ENCODE assay signal across 8 mouse cellular contexts in genomic region chr9:90162243-90162925, GRCm38 (mm10). TPM values are rescaled to one million over a fixed set of nuclear protein-coding genes. Genes with fewer than 3 reads are reported as not detected.
DNase-seq lines count a peak whose midpoint lies in the region; ATAC-seq and TF ChIP-seq lines count a peak whose summit lies in the region.

No protein-coding gene starts in this region.

- H3K36me3 ChIP-seq in ES-Bruce4 (ENCODE audit: control insufficient read depth, insufficient read depth, low read length, poor library complexity, severe bottlenecking): no peaks in the 10 kb centered on the region
- no peaks in the 10 kb centered on the region for H3K36me3 ChIP-seq in hindbrain, postnatal 0 days (ENCODE audit: insufficient read depth, low read length)
- no peaks in the 10 kb centered on the region for H3K36me3 ChIP-seq in liver, embryonic 14.5 days (replicated peaks; ENCODE audit: control insufficient read depth, insufficient read depth, low read depth)
- H3K36me3 ChIP-seq in neural tube, embryonic 11.5 days (ENCODE audit: control insufficient read depth, insufficient read depth, low read length): no peaks in the 10 kb centered on the region

- WGBS in hindbrain, postnatal 0 days: 8% methylated on average over 27 of the region's 29 CpGs
- 10% methylated on average over 27 of the region's 29 CpGs for WGBS in liver, embryonic 14.5 days (ENCODE audit: insufficient replicate concordance)
- 13% methylated on average over 21 of the region's 29 CpGs for WGBS in neural tube, embryonic 11.5 days

- peak overlapping the region; percentile 24 for H3K4me3 ChIP-seq in ES-Bruce4 (ENCODE audit: low read depth, low read length)
- peak overlapping the region; percentile 76 for H3K4me3 ChIP-seq in hindbrain, postnatal 0 days (ENCODE audit: low read length)
- H3K4me3 ChIP-seq in liver, embryonic 14.5 days (ENCODE audit: insufficient read depth in 1 of 2, low read depth in 2 of 2, low read length in 2 of 2): peak overlapping the region in 1 of 2 experiments; percentile 54; a peak in 2 of 4 replicates
- peak overlapping the region; percentile 70 for H3K4me3 ChIP-seq in neural tube, embryonic 11.5 days (ENCODE audit: low read depth, low read length)

- TF ChIP-seq EP300 in ES-Bruce4 (IDR thresholded peaks at IDR 0.05; ENCODE audit: insufficient read depth, low read depth, low read length): no peak
- no peak for TF ChIP-seq EP300 in liver, embryonic 14.5 days (IDR thresholded peaks at IDR 0.05; ENCODE audit: low read depth)

- no peak for TF ChIP-seq CTCF in ES-Bruce4 (IDR thresholded peaks at IDR 0.05; ENCODE audit: low read depth, low read length)
- peak; percentile 47; the same call in 1 of the 2 replicates for TF ChIP-seq CTCF in brain, embryonic 14.5 days (IDR thresholded peaks at IDR 0.05; ENCODE audit: borderline replicate concordance, extremely low read depth, insufficient read depth, insufficient read length)
- TF ChIP-seq CTCF in hindbrain, postnatal 0 days (IDR thresholded peaks at IDR 0.05; ENCODE audit: low read depth): peak; percentile 43
- peak; percentile 48 for TF ChIP-seq CTCF in liver, embryonic 14.5 days (IDR thresholded peaks at IDR 0.05; ENCODE audit: low read depth)

- peak; percentile 68 for DNase-seq in brain, embryonic 14.5 days (ENCODE audit: low read depth)
- peak; percentile 77 for DNase-seq in gastrocnemius, postnatal 10 days
- peak; percentile 55 for DNase-seq in hindbrain, postnatal 0 days (ENCODE audit: low spot score)
- DNase-seq in liver, embryonic 14.5 days (ENCODE audit: low read depth in 3 of 3, low spot score in 3 of 3): peak in 2 of 3 experiments; percentile 10 to 12
- DNase-seq in neural tube, embryonic 11.5 days (ENCODE audit: low spot score): peak; percentile 70
- peak; percentile 48 for DNase-seq in thymus, postnatal 25 days
- DNase-seq in layer of hippocampus, postnatal 25 days (ENCODE audit: extremely low spot score in 1 of 2, low spot score in 1 of 2): no peak

- peak overlapping the region; percentile 28 for H3K9ac ChIP-seq in ES-Bruce4 (ENCODE audit: low read depth, poor library complexity, severe bottlenecking)
- H3K9ac ChIP-seq in hindbrain, postnatal 0 days (replicated peaks; ENCODE audit: low read length): peak overlapping the region; percentile 71
- no peak overlapping the region for H3K9ac ChIP-seq in liver, embryonic 14.5 days (replicated peaks)
- H3K9ac ChIP-seq in neural tube, embryonic 11.5 days (ENCODE audit: low read length): peak overlapping the region; percentile 76

- TF ChIP-seq POLR2A in ES-Bruce4 (IDR thresholded peaks at IDR 0.05; ENCODE audit: insufficient read depth, low read length): no peak
- TF ChIP-seq POLR2A in brain, embryonic 14.5 days (IDR thresholded peaks at IDR 0.05; ENCODE audit: borderline replicate concordance, extremely low read depth, insufficient read depth, insufficient read length, poor library complexity, severe bottlenecking): no peak

- no peak overlapping the region for H3K27ac ChIP-seq in ES-Bruce4 (ENCODE audit: insufficient read depth, low read length)
- H3K27ac ChIP-seq in hindbrain, postnatal 0 days: no peak overlapping the region
- no peak overlapping the region for H3K27ac ChIP-seq in liver, embryonic 14.5 days
- no peak overlapping the region for H3K27ac ChIP-seq in neural tube, embryonic 11.5 days (ENCODE audit: low read depth, low read length)

- H3K9me3 ChIP-seq in ES-Bruce4 (replicated peaks; ENCODE audit: control insufficient read depth, insufficient read depth, low read length, poor library complexity, severe bottlenecking): no peaks in the 10 kb centered on the region
- no peaks in the 10 kb centered on the region for H3K9me3 ChIP-seq in hindbrain, postnatal 0 days (ENCODE audit: low read length)
- no peaks in the 10 kb centered on the region for H3K9me3 ChIP-seq in liver, embryonic 14.5 days (ENCODE audit: control insufficient read depth, low read length)
- H3K9me3 ChIP-seq in neural tube, embryonic 11.5 days (ENCODE audit: control insufficient read depth, low read length): no peaks in the 10 kb centered on the region

- H3K4me1 ChIP-seq in ES-Bruce4 (ENCODE audit: control insufficient read depth, insufficient read depth, low read length): no peaks in the 10 kb centered on the region
- 0 out of 2 replicates have a peak, but pooled peaks cover 7% of the 10 kb centered on the region for H3K4me1 ChIP-seq in hindbrain, postnatal 0 days (ENCODE audit: insufficient read depth, low read length)
- 0 out of 4 replicates have a peak, but pooled peaks cover 0 to 3% of the 10 kb centered on the region in 2 experiments for H3K4me1 ChIP-seq in liver, embryonic 14.5 days (replicated peaks; ENCODE audit: control insufficient read depth in 2 of 2, insufficient read depth in 2 of 2, low read length in 1 of 2)
- H3K4me1 ChIP-seq in neural tube, embryonic 11.5 days (ENCODE audit: control insufficient read depth, insufficient read depth, low read length): peaks cover 7% of the 10 kb centered on the region; the same call in 1 of the 2 replicates

- peak; percentile 65 for ATAC-seq in hindbrain, postnatal 0 days
- peak; percentile 63 for ATAC-seq in liver, embryonic 14.5 days (ENCODE audit: insufficient read depth)
- ATAC-seq in neural tube, embryonic 11.5 days (ENCODE audit: insufficient read depth, low FRiP score, low TSS enrichment): peak; percentile 71

- H3K4me2 ChIP-seq in hindbrain, postnatal 0 days (ENCODE audit: low read depth, low read length): peak overlapping the region; percentile 98
- H3K4me2 ChIP-seq in liver, embryonic 14.5 days (ENCODE audit: low read depth): peak overlapping the region; percentile 70
- H3K4me2 ChIP-seq in neural tube, embryonic 11.5 days (ENCODE audit: low read depth): peak overlapping the region; percentile 89

- H3K27me3 ChIP-seq in ES-Bruce4 (ENCODE audit: control insufficient read depth, insufficient read depth, low read length, poor library complexity, severe bottlenecking): no peaks in the 10 kb centered on the region
- H3K27me3 ChIP-seq in hindbrain, postnatal 0 days (ENCODE audit: insufficient read depth, low read length): no peaks in the 10 kb centered on the region
- peaks cover 24% of the 10 kb centered on the region for H3K27me3 ChIP-seq in liver, embryonic 14.5 days (ENCODE audit: control insufficient read depth, insufficient read depth, low read length)
- no peaks in the 10 kb centered on the region for H3K27me3 ChIP-seq in neural tube, embryonic 11.5 days (ENCODE audit: control insufficient read depth, insufficient read depth, low read length)

RNA-seq across cellular contexts. Expression of gene Adamts7, which starts 0.5 kb away (rescaled TPM):
- polyA plus RNA-seq in ES-Bruce4 (2011; ENCODE audit: insufficient read depth, insufficient read length, low read depth, missing spikeins): 4.2 and 4.7 TPM in 2 replicates
- 35.5 and 43.3 TPM in 2 replicates for polyA plus RNA-seq in brain, embryonic 14.5 days (2012; rRNA removed)
- 1 to 10 TPM; 5.9 to 9.1 TPM for total RNA-seq in gastrocnemius, postnatal 10 days (2021)
- 6.4 and 10.4 TPM in 2 replicates for total RNA-seq in hindbrain, postnatal 0 days (2014; rRNA removed)
- polyA plus RNA-seq in hindbrain, postnatal 0 days (2015; fragmentation: Nextera tagmentation; extraction: Ambion mirVana): 2.7 and 2.9 TPM in 2 replicates
- 0.64 and 0.91 TPM in 2 replicates for polyA plus RNA-seq in liver, embryonic 14.5 days (2012; rRNA removed)
- polyA plus RNA-seq in liver, embryonic 14.5 days (2014; fragmentation: Nextera tagmentation; extraction: Ambion mirVana): 0.40 and 0.47 TPM in 2 replicates
- 13.8 and 15.5 TPM in 2 replicates for polyA plus RNA-seq in neural tube, embryonic 11.5 days (2014; fragmentation: Nextera tagmentation; extraction: Ambion mirVana)
- under 1 TPM; 0.62 to 0.77 TPM for total RNA-seq in layer of hippocampus, postnatal 25 days (2021)

RNA-seq across cellular contexts. Expression of gene Morf4l1, which starts 47.8 kb away (rescaled TPM):
- 647 and 696 TPM in 2 replicates for polyA plus RNA-seq in ES-Bruce4 (2011; ENCODE audit: insufficient read depth, insufficient read length, low read depth, missing spikeins)
- polyA plus RNA-seq in brain, embryonic 14.5 days (2012; rRNA removed): 449 and 465 TPM in 2 replicates
- total RNA-seq in gastrocnemius, postnatal 10 days (2021): 100 to 1,000 TPM; 196 to 198 TPM
- total RNA-seq in hindbrain, postnatal 0 days (2014; rRNA removed): 178 and 179 TPM in 2 replicates
- 527 and 556 TPM in 2 replicates for polyA plus RNA-seq in hindbrain, postnatal 0 days (2015; fragmentation: Nextera tagmentation; extraction: Ambion mirVana)
- 91.7 and 128 TPM in 2 replicates for polyA plus RNA-seq in liver, embryonic 14.5 days (2012; rRNA removed)
- polyA plus RNA-seq in liver, embryonic 14.5 days (2014; fragmentation: Nextera tagmentation; extraction: Ambion mirVana): 96.7 and 104 TPM in 2 replicates
- 502 and 508 TPM in 2 replicates for polyA plus RNA-seq in neural tube, embryonic 11.5 days (2014; fragmentation: Nextera tagmentation; extraction: Ambion mirVana)
- total RNA-seq in layer of hippocampus, postnatal 25 days (2021): 100 to 1,000 TPM; 401 to 432 TPM

Comparison
In these comparisons a context has a peak if more than half of its experiments do, and no peak if none do; other contexts are left out.
1. DNase-seq: peak in brain, embryonic 14.5 days (single experiment), gastrocnemius, postnatal 10 days (single experiment), hindbrain, postnatal 0 days (single experiment), liver, embryonic 14.5 days (2 of 3), neural tube, embryonic 11.5 days (single experiment) and thymus, postnatal 25 days (single experiment); none in layer of hippocampus, postnatal 25 days (0 of 2).
2. Peak in every context shown above with its lines, with median percentiles within 50 percentile points of each other: ATAC-seq and H3K4me2 ChIP-seq.